Mouse (Mus musculus) MEL (cell line): ENCODE measurements around the gene Ttc41.

Source experiments
- CTCF ChIP-seq, 3 experiments: IDR thresholded peaks in 2 of 3; conservative IDR thresholded peaks in 1 of 3; 2 replicates each; pipeline ENCODE4 v1.5.1; 2011 to 2012; ENCODE audit warnings: low read length in 3 of 3, low read depth in 2 of 3, mild to moderate bottlenecking in 2 of 3, improper control_type of control experiment in 1 of 3, inconsistent platforms in 1 of 3, mixed read lengths in 1 of 3, moderate library complexity in 1 of 3; ENCODE audit not compliant: control insufficient read depth in 1 of 3, insufficient read depth in 1 of 3, poor library complexity in 1 of 3, severe bottlenecking in 1 of 3
- ELF1 ChIP-seq: IDR thresholded peaks from 2 replicates; pipeline ENCODE4 v1.6.1; 2014; ENCODE audit warnings: low read depth, mild to moderate bottlenecking, inconsistent platforms, low read length, improper control_type of control experiment, moderate library complexity
- EP300 ChIP-seq, 2 experiments: IDR thresholded peaks; 2 replicates each; pipeline ENCODE4 v1.6.1; 2011; ENCODE audit warnings: improper control_type of control experiment in 2 of 2, low read length in 2 of 2, low read depth in 1 of 2, mild to moderate bottlenecking in 1 of 2
- ETS1 ChIP-seq: IDR thresholded peaks from 2 replicates; pipeline ENCODE4 v1.6.1; 2012; ENCODE audit warnings: low read depth, mild to moderate bottlenecking, inconsistent platforms, low read length, improper control_type of control experiment, moderate library complexity
- GATA1 ChIP-seq: IDR thresholded peaks from 2 replicates; pipeline ENCODE4 v1.6.1; 2011; ENCODE audit warnings: low read depth, low read length, improper control_type of control experiment
- HCFC1 ChIP-seq: IDR thresholded peaks from 2 replicates; pipeline ENCODE4 v1.6.1; 2012; ENCODE audit warnings: low read depth, mild to moderate bottlenecking, inconsistent platforms, low read length, improper control_type of control experiment, moderate library complexity
- MAFK ChIP-seq: IDR thresholded peaks from 2 replicates; pipeline ENCODE4 v1.6.1; 2011; ENCODE audit warnings: low read depth, mild to moderate bottlenecking, low read length, improper control_type of control experiment, borderline replicate concordance
- NELFE ChIP-seq: IDR thresholded peaks from 2 replicates; pipeline ENCODE4 v1.6.1; 2011; ENCODE audit warnings: low read depth, low read length, improper control_type of control experiment
- POLR2A ChIP-seq, 2 experiments: IDR thresholded peaks; 2 replicates each; pipeline ENCODE4 v1.6.1; 2011 to 2012; ENCODE audit warnings: low read length in 2 of 2, mild to moderate bottlenecking in 2 of 2, control low read depth in 1 of 2, improper control_type of control experiment in 1 of 2, low read depth in 1 of 2, moderate library complexity in 1 of 2; ENCODE audit not compliant: control insufficient read depth in 1 of 2, insufficient read depth in 1 of 2, poor library complexity in 1 of 2
- POLR2AphosphoS2 ChIP-seq: IDR thresholded peaks from 2 replicates; pipeline ENCODE4 v1.6.1; 2011; ENCODE audit warnings: low read length, improper control_type of control experiment
- TCF12 ChIP-seq: IDR thresholded peaks from 2 replicates; pipeline ENCODE4 v1.6.1; 2014; ENCODE audit warnings: low read depth, mild to moderate bottlenecking, inconsistent platforms, low read length, improper control_type of control experiment, moderate library complexity
- USF1 ChIP-seq: IDR thresholded peaks from 2 replicates; pipeline ENCODE4 v1.6.1; 2014; ENCODE audit warnings: low read depth, mild to moderate bottlenecking, inconsistent platforms, low read length, improper control_type of control experiment, moderate library complexity
- ZC3H11A ChIP-seq: IDR thresholded peaks from 2 replicates; pipeline ENCODE4 v1.6.1; 2012; ENCODE audit warnings: low read depth, mild to moderate bottlenecking, inconsistent platforms, low read length, improper control_type of control experiment

GRCm38 (mm10) chr10:86758211-86758610 lies 52.6 kb downstream of the Ttc41 start:
- TF ChIP-seq ZC3H11A (no peak), POLR2A (IDR thresholded peaks at IDR 0.05; ENCODE audit: control insufficient read depth in 1 of 2, insufficient read depth in 1 of 2, low read depth in 1 of 2, low read length in 2 of 2, poor library complexity in 1 of 2) (no peak), ETS1 (no peak), CTCF (IDR thresholded peaks at IDR 0.05 in 2 of 3, conservative IDR thresholded peaks at IDR 0.05 in 1 of 3; ENCODE audit: control insufficient read depth in 1 of 3, insufficient read depth in 1 of 3, low read depth in 2 of 3, low read length in 3 of 3, poor library complexity in 1 of 3, severe bottlenecking in 1 of 3) (no peak), HCFC1 (no peak), TCF12 (no peak), ELF1 (no peak), GATA1 (no peak), EP300 (IDR thresholded peaks at IDR 0.05; ENCODE audit: low read depth in 1 of 2, low read length in 2 of 2) (no peak), NELFE (no peak), POLR2AphosphoS2 (no peak), MAFK (no peak), USF1 (no peak)
